Mouse (Mus musculus) cerebellum, postnatal 10 days (tissue): Measurements from ENCODE around the gene Slc28a3.
A peak's percentile ranks its signal among the peaks of the same experiment; 100 is the strongest.

Experiments used
- DNase-seq, 2 experiments: peaks; one replicate each; pipeline ENCODE4 v3.0.0; 2021; ENCODE audit warnings: mixed read lengths in 2 of 2

Slc28a3 gene

DNA sequence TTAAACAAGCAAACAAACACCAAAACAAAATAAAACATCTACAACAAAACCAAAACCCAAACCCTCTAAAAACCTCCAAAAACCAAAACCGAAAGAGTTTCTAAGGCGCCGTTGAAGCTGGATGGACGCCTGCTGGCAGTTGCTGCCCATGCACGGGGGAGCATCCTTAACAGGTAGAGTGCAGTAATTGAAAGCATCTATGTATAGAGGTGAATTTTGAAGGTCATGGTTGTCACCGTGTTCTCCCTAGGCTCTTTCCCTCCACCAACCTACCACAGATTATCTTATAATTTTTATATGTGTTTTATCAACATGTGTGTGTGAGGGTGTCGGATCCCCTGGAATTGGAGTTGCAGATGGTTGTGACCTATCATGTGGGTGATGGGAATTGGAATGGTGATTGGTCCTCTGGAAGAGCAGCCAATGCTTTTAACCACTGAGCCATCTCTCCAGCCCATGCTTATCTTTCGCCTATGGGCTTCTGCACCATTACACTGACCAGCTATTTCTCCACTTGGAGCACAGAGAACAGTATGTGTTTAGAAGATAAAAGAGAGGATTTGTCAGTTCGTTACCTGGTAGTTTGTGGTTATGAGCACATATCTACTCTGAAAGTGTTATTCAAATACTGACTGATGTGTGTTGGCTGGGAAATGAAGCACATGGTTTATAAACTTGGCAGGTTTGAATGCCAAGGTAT, 89.2 kb downstream of the Slc28a3 start:
- DNase-seq, result no peak

DNA sequence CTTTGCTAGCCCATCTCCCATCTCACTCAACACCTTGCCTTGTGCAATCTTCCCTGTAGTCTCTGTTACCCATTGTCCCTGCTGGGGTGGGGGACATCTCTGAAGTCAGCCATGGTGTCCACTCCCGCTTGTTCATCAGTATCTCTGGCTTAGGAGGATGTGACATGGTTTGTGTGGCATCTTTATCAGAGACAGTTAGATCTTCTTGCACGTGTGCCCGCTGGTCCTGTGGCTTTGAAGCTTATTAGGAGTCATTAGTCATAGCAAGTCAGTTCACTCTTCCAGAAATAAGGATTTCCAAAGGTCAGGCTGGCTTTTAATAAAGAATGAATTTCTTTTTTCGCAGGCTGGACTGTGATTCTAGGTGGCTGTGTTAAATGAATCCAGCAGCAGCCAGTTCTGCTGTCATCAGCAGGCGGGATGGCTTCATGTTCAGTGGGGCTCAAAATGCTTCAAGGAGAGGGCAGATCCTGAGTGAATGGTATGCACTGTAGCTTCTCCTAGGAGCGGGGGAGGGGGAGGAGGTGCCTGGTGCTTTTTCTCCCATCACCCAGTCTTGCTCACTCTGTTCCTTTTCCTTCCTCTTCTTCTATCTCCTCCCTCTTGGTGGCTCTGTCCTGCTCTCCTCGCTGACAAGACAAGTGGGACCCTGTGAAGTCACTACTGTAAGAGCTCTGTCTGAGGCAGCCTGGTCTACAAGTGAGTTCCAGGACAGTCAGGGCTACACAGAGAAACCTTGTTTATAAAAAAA, 89.9 kb downstream of the Slc28a3 start:
- peak in 1 of 2 experiments; percentile 20 for DNase-seq

DNA sequence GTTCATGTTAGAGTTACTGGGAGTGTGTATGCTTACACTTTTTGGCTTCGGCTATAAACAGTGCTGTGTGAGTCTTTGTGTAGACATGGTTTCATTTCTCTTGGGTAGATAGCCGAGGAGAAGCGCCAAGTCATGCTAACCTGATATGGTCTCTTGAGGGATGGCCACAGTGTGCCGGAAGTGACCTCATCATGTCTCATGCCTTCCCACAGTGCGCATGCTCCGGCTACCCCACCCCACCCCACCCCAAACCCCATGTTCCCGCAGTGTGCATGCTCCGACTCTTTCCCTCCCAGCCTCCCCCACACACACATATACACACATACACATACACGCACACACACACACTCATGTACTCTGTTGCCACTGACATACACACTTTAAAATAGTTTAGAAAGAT, 90.6 kb downstream of the Slc28a3 start:
- no peak for DNase-seq

- no peak for DNase-seq
These were observed 94.4 kb downstream of the Slc28a3 start for GRCm38 (mm10) chr13:58516277-58516676.

GRCm38 (mm10) chr13:58515635-58516034, 95.0 kb downstream of the Slc28a3 start:
- DNase-seq, result no peak

DNA sequence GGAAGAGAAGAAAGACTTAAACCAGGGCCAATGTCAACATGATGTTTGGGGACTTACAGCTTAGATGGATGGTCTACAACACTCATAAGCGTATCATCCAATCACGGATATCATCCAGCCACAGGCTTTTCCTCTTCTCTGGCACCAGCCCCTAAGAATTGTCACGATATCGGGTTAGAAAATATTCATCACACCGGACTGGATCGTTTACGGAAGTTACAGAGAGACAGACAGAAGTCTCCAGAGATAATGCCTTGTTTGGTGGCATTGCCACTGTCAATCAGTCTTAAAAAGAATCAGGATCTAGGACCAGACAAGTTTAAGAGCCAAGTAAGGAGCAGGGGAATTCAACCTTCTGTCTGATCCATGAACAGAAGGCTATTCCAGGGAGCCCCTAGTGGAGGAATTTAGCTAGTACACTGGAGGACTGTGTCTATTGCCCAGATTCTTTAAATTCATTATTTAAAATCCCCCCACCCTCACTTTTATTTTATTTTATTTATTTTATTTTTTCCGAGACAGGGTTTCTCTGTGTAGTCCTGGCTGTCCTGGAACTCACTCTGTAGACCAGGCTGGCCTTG, 96.4 kb downstream of the Slc28a3 start:
- peak; percentile 42 to 63 for DNase-seq

GRCm38 (mm10) chr13:58511926-58512325, 98.8 kb downstream of the Slc28a3 start:
- no peak for DNase-seq

DNA sequence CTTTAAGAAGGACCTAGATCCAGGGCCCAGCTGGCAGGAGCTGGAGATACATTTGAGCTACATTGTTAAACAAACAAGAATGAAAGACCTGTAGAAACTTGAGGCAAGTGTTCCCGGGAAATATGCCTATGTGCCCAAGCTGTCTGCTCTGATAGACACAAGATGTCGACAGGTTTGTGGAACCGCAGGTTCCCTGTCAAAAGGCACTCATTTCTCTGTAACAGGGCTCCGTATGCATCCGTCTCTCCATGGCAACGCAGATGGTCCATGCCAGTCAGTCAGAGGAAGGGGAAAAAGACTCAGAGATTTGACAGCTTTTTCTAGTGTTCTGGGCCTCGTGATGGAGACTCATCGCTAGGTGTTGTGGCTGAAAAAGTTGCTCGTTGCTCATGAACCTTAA, 99.4 kb downstream of the Slc28a3 start:
- DNase-seq, result peak in 1 of 2 experiments; percentile 20

DNA sequence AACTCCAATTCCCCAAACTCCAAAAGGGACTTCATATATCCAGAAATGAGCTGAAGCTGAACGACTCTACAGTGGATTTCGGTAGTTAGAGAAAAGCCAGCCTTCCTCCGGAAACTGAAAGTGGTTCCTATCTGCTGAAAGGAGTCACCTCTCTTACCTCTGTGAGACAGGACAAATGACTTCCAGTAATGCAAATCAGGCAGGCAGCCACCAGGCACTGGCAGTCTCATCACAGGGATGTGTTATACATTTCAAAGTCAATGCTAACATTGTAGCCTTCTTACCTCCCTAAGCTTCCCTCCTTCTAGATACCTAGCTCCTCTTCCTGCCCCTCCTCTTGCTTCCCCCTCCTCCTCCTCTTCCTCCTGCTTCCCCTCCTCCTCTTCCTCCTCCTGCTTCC, 101.4 kb downstream of the Slc28a3 start:
- no peak for DNase-seq

GRCm38 (mm10) chr13:58503610-58504009, 107.1 kb downstream of the Slc28a3 start:
- DNase-seq, result no peak

DNA sequence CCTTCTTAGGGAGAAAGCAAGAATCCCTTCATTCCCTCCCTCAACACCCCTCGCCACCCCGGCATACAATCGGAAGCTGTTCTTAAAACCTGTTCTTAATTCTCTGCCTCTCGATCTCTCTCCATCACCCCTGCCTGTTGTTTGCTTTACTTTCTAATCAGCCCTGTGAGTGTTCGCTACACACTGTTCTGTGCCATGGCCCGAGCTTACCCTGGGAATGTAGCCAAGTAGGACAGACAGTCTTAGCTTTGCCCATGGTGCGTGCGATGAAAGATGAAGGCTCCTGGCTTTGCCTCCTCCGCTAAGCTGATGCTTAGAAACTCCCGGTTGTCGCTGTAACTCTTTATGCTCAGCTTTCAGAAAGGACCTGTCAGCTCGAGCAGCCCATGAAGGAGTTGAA, 112.9 kb downstream of the Slc28a3 start:
- peak; percentile 22 to 36 for DNase-seq
